Mouse (Mus musculus): Measurements from ENCODE around the gene Gm960. TPM values are rescaled to one million over a fixed set of nuclear protein-coding genes. Genes with fewer than 3 reads are reported as not detected.
A peak's percentile ranks its signal among the peaks of the same experiment; 100 is the strongest.

Gm960 gene
- polyA plus RNA-seq, 1 experiment from 2014 or later, result 6.7 TPM

- Histone ChIP-seq H3K9me3 (ENCODE audit: control insufficient read depth, low read length) (no peaks in the 10 kb centered on the region), H3K4me1 (ENCODE audit: control insufficient read depth, insufficient read depth, low read depth, low read length) (peaks cover 32% of the 10 kb centered on the region), H3K9ac (ENCODE audit: low read depth, low read length) (peak overlapping the region; percentile 98), H3K27ac (ENCODE audit: low read depth, low read length) (no peak overlapping the region), H3K4me2 (ENCODE audit: low read length) (peak overlapping the region; percentile 89), H3K36me3 (ENCODE audit: control insufficient read depth, insufficient read depth, low read length) (peaks cover 20% of the 10 kb centered on the region), H3K4me3 (ENCODE audit: low read length) (peak overlapping the region; percentile 92), H3K27me3 (replicated peaks; ENCODE audit: control insufficient read depth, insufficient read depth, low read length) (0 out of 2 replicates have a peak, but pooled peaks cover under 1% of the 10 kb centered on the region)
- 91% methylated on average over 33 of the region's 33 CpGs for WGBS
- no peak for ATAC-seq
Observed at GRCm38 (mm10) chr19:4613464-4614304, 84.8 kb downstream of the Gm960 start.

DNA sequence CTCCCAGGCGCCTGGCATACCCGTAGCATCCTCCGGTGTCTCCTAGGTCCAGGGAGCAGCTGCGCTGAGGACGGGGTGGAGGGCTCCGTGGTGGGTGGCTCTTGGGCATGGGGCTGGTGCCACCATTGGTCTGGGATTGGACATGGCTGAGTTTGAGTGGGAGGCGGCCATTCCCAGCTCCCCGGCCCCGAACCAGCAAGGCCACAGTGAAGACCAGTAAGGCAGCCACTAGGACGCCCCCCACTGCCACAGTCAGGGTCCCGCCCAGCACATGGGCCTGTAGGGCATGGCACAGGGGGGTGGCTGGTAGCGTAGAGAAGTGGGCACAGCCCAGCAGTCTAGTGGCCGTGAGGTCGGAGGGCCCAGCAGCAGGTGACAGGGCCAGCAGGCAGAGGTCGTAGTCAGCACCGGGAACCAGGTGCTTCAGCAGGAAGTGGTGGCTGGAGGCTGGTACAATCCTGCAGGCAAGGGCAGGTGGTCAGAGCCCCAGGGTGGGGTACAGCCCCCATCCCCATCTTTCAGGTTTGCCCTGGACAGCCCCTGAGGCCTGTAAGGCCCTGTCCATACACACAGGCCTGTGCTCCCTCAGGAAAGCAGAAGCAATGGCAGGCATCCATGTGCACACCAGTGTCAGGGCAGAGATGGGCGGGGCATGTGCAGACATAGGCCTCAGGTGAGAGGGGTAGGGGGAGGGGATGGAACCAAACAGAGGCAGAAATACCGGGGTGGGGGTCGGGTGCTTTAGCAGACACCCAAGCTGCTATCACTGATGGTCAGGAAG is 86.1 kb downstream of the Gm960 start:
- H3K27me3 ChIP-seq (replicated peaks; ENCODE audit: control insufficient read depth, insufficient read depth, low read length), result no peaks in the 10 kb centered on the region
- ATAC-seq, result no peak
- H3K9me3 ChIP-seq (ENCODE audit: control insufficient read depth, low read length), result no peaks in the 10 kb centered on the region
- no peak overlapping the region for H3K4me3 ChIP-seq (ENCODE audit: low read length)
- H3K27ac ChIP-seq (ENCODE audit: low read depth, low read length), result no peak overlapping the region
- peaks cover 20% of the 10 kb centered on the region for H3K36me3 ChIP-seq (ENCODE audit: control insufficient read depth, insufficient read depth, low read length)
- peak overlapping the region; percentile 8; the same call in 1 of the 2 replicates for H3K9ac ChIP-seq (ENCODE audit: low read depth, low read length)
- H3K4me2 ChIP-seq (ENCODE audit: low read length), result no peak overlapping the region; the same call in 1 of the 2 replicates
- H3K4me1 ChIP-seq (ENCODE audit: control insufficient read depth, insufficient read depth, low read depth, low read length), result peaks cover 32% of the 10 kb centered on the region
- WGBS, result 93% methylated on average over 19 of the region's 19 CpGs

DNA sequence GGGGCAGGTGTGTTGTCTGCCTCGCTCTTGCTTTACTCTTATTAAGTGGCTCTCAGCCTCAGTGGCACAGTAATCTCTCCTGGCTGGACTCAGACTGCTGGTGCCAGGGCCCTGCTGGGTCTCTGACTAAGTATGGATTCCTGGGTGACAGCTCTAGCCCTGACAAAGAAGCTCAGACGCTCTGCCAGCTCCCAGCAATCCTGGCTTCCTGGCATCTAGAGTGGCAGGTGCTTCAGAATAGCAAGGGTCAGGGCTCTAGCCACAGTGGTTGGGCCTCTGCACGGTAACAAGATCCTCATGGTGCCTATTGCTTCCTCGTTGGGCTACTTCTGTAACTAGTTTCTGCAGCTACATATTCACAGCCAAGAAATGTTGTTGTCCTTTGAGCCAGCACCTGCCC is 88.4 kb downstream of the Gm960 start:
- Histone ChIP-seq H3K27ac (ENCODE audit: low read depth, low read length) (0 out of 2 replicates have a peak overlapping the region, but pooled peaks have one; percentile 35), H3K9me3 (ENCODE audit: control insufficient read depth, low read length) (no peaks in the 10 kb centered on the region), H3K4me3 (ENCODE audit: low read length) (no peak overlapping the region), H3K4me2 (ENCODE audit: low read length) (no peak overlapping the region), H3K9ac (ENCODE audit: low read depth, low read length) (no peak overlapping the region), H3K27me3 (replicated peaks; ENCODE audit: control insufficient read depth, insufficient read depth, low read length) (no peaks in the 10 kb centered on the region), H3K36me3 (ENCODE audit: control insufficient read depth, insufficient read depth, low read length) (peaks cover 20% of the 10 kb centered on the region), H3K4me1 (ENCODE audit: control insufficient read depth, insufficient read depth, low read depth, low read length) (peaks cover 28% of the 10 kb centered on the region)
- 0 out of 2 replicates have a peak, but pooled peaks have one; percentile 19 for ATAC-seq
- 56% methylated on average over 4 of the region's 4 CpGs for WGBS

GRCm38 (mm10) chr19:4608511-4608910 is 90.0 kb downstream of the Gm960 start:
- Histone ChIP-seq H3K4me1 (ENCODE audit: control insufficient read depth, insufficient read depth, low read depth, low read length) (peaks cover 17% of the 10 kb centered on the region), H3K27ac (ENCODE audit: low read depth, low read length) (no peak overlapping the region), H3K9ac (ENCODE audit: low read depth, low read length) (no peak overlapping the region), H3K4me3 (ENCODE audit: low read length) (no peak overlapping the region), H3K27me3 (replicated peaks; ENCODE audit: control insufficient read depth, insufficient read depth, low read length) (no peaks in the 10 kb centered on the region), H3K36me3 (ENCODE audit: control insufficient read depth, insufficient read depth, low read length) (peaks cover 20% of the 10 kb centered on the region), H3K9me3 (ENCODE audit: control insufficient read depth, low read length) (no peaks in the 10 kb centered on the region), H3K4me2 (ENCODE audit: low read length) (no peak overlapping the region)
- 92% methylated on average over 4 of the region's 4 CpGs for WGBS
- ATAC-seq, result no peak

- Histone ChIP-seq H3K9me3 (ENCODE audit: control insufficient read depth, low read length) (no peaks in the 10 kb centered on the region), H3K4me3 (ENCODE audit: low read length) (no peak overlapping the region), H3K27ac (ENCODE audit: low read depth, low read length) (no peak overlapping the region), H3K36me3 (ENCODE audit: control insufficient read depth, insufficient read depth, low read length) (peaks cover 11% of the 10 kb centered on the region), H3K9ac (ENCODE audit: low read depth, low read length) (no peak overlapping the region), H3K4me1 (ENCODE audit: control insufficient read depth, insufficient read depth, low read depth, low read length) (peaks cover 6% of the 10 kb centered on the region), H3K27me3 (replicated peaks; ENCODE audit: control insufficient read depth, insufficient read depth, low read length) (no peaks in the 10 kb centered on the region), H3K4me2 (ENCODE audit: low read length) (no peak overlapping the region)
- ATAC-seq, result no peak
- 95% methylated on average over 12 of the region's 12 CpGs for WGBS
Observed at GRCm38 (mm10) chr19:4607406-4607805, 91.1 kb downstream of the Gm960 start.

- no peak overlapping the region for H3K4me2 ChIP-seq (ENCODE audit: low read length)
- H3K36me3 ChIP-seq (ENCODE audit: control insufficient read depth, insufficient read depth, low read length), result no peaks in the 10 kb centered on the region
- WGBS, result 82% methylated on average over 4 of the region's 4 CpGs
- no peak for ATAC-seq
- no peaks in the 10 kb centered on the region for H3K27me3 ChIP-seq (replicated peaks; ENCODE audit: control insufficient read depth, insufficient read depth, low read length)
- H3K4me1 ChIP-seq (ENCODE audit: control insufficient read depth, insufficient read depth, low read depth, low read length), result no peaks in the 10 kb centered on the region; the same call in 1 of the 2 replicates
- no peak overlapping the region for H3K4me3 ChIP-seq (ENCODE audit: low read length)
- H3K9ac ChIP-seq (ENCODE audit: low read depth, low read length), result no peak overlapping the region
- no peak overlapping the region for H3K27ac ChIP-seq (ENCODE audit: low read depth, low read length)
- H3K9me3 ChIP-seq (ENCODE audit: control insufficient read depth, low read length), result no peaks in the 10 kb centered on the region
Observed at GRCm38 (mm10) chr19:4605654-4606053, 92.8 kb downstream of the Gm960 start.

DNA sequence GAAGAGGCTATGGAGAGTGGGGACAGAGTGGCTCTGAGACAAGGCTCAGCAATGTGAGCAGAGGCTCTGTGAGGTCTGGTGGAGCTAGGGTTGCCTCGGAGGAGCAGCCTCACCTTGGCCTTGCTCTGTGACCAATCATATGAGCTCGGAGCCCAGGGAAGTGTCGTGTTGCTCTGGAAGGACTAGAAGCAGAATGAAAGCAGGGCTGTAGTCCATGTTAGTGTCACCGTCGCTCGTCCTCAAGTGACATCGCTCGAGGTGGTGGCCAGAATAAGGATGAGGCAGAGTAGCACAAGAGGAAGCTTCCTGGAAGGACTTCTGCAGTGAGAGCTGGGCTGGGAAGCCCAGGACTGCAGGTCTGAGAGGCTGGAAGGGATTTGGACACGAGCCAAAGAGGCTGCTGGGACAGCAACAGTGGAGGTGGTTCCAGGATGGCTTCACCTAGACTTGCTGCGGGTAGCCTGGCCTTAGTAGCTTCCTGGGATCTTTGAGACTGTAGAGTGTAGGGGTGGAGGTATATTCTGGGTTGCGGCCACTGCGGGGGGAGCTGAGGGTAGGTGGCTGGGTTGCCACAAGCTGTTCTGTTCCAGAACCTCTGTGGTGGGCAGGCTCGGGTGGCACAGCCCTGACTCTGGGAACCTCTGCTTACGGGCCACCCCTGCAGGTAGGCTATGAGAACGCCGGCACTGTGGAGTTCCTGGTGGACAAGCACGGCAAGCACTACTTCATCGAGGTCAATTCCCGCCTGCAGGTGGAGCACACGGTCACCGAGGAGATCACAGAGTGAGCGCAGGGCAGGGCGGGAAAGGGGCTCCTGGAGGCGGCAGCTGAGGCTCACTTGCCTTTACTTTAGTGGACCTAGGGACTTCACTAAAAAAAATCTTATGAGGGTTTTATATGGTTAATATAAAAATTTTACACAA is 94.4 kb downstream of the Gm960 start:
- Histone ChIP-seq H3K27ac (ENCODE audit: low read depth, low read length) (no peak overlapping the region), H3K9me3 (ENCODE audit: control insufficient read depth, low read length) (no peaks in the 10 kb centered on the region), H3K36me3 (ENCODE audit: control insufficient read depth, insufficient read depth, low read length) (no peaks in the 10 kb centered on the region), H3K27me3 (replicated peaks; ENCODE audit: control insufficient read depth, insufficient read depth, low read length) (no peaks in the 10 kb centered on the region), H3K4me3 (ENCODE audit: low read length) (no peak overlapping the region), H3K4me2 (ENCODE audit: low read length) (no peak overlapping the region), H3K4me1 (ENCODE audit: control insufficient read depth, insufficient read depth, low read depth, low read length) (no peaks in the 10 kb centered on the region), H3K9ac (ENCODE audit: low read depth, low read length) (no peak overlapping the region)
- no peak for ATAC-seq
- WGBS, result 41% methylated on average over 24 of the region's 24 CpGs

DNA sequence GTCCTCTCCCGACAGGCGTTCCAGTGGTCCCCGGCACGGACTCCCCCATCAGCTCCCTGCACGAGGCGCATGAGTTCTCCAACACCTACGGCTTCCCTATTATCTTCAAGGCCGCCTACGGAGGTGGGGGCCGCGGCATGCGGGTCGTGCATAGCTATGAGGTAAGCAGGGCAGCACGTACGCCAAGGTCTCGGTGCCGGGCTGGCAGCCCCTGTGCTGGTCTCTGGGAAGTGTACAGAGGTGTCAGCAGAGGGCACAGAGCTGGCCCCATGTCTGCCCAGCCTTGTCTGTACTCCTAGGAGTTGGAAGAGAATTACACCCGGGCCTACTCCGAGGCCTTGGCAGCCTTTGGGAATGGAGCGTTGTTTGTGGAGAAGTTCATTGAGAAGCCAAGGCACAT is 96.0 kb downstream of the Gm960 start:
- Histone ChIP-seq H3K27me3 (replicated peaks; ENCODE audit: control insufficient read depth, insufficient read depth, low read length) (no peaks in the 10 kb centered on the region), H3K4me3 (ENCODE audit: low read length) (no peak overlapping the region), H3K9me3 (ENCODE audit: control insufficient read depth, low read length) (no peaks in the 10 kb centered on the region), H3K4me2 (ENCODE audit: low read length) (no peak overlapping the region), H3K27ac (ENCODE audit: low read depth, low read length) (no peak overlapping the region), H3K9ac (ENCODE audit: low read depth, low read length) (no peak overlapping the region), H3K4me1 (ENCODE audit: control insufficient read depth, insufficient read depth, low read depth, low read length) (no peaks in the 10 kb centered on the region), H3K36me3 (ENCODE audit: control insufficient read depth, insufficient read depth, low read length) (no peaks in the 10 kb centered on the region)
- ATAC-seq, result no peak
- WGBS, result 86% methylated on average over 20 of the region's 20 CpGs

Measured in hindbrain, embryonic 16.5 days (tissue).